Mouse (Mus musculus) intestine, embryonic 15.5 days (tissue): ENCODE data around the gene Vac14. TPM values are rescaled to one million over a fixed set of nuclear protein-coding genes. Genes with fewer than 3 reads are reported as not detected.

Source experiments
- ATAC-seq: fragments of 200-750 bp; cut with Nextera tagmentation; 2 replicates; pipeline ENCODE4 v1.8.0; 2017; ENCODE audit warnings: moderate TSS enrichment, moderate library complexity
- H3K27ac ChIP-seq: fragments of 300-500 bp; sonication (generic); 2 replicates; pipeline ENCODE4 v1.5.1; 2015; ENCODE audit warnings: mild to moderate bottlenecking, inconsistent platforms
- H3K27me3 ChIP-seq: fragments of 300-500 bp; sonication (generic); replicated peaks from 2 replicates; pipeline ENCODE4 v1.6.1; 2015; ENCODE audit warnings: inconsistent platforms
- H3K36me3 ChIP-seq: fragments of 300-500 bp; sonication (generic); 2 replicates; pipeline ENCODE4 v1.6.1; 2015; ENCODE audit warnings: inconsistent platforms
- H3K4me1 ChIP-seq: fragments of 300-500 bp; sonication (generic); replicated peaks from 2 replicates; pipeline ENCODE4 v1.6.1; 2015; ENCODE audit warnings: inconsistent platforms
- H3K4me2 ChIP-seq: fragments of 300-500 bp; sonication (generic); replicated peaks from 2 replicates; pipeline ENCODE4 v1.6.1; 2015; ENCODE audit warnings: mild to moderate bottlenecking, inconsistent platforms
- H3K4me3 ChIP-seq: fragments of 300-500 bp; sonication (generic); replicated peaks from 2 replicates; pipeline ENCODE4 v1.5.1; 2015; ENCODE audit warnings: inconsistent platforms
- H3K9ac ChIP-seq: fragments of 300-500 bp; sonication (generic); 2 replicates; pipeline ENCODE4 v1.6.1; 2015; ENCODE audit warnings: inconsistent platforms
- H3K9me3 ChIP-seq: fragments of 300-500 bp; sonication (generic); 2 replicates; pipeline ENCODE4 v1.6.1; 2016; ENCODE audit warnings: inconsistent platforms
- WGBS: fragments of 180-500 bp; shearing (Covaris S2); methylation state at CpG from one replicate; pipeline ENCODE4 v1.1.7; 2015; 5-methylcytosine and 5-hydroxymethylcytosine counted together
- polyA plus RNA-seq: library from polyadenylated mRNA; unstranded; fragments of >200 nt; fragmentation: Nextera tagmentation; extraction: Ambion mirVana; gene quantifications from 2 replicates; pipeline ENCODE4 v1.2.1, GENCODE M21; 2015

Gene Vac14
- polyA plus RNA-seq, 1 experiment from 2014 or later = 23.1 TPM

DNA sequence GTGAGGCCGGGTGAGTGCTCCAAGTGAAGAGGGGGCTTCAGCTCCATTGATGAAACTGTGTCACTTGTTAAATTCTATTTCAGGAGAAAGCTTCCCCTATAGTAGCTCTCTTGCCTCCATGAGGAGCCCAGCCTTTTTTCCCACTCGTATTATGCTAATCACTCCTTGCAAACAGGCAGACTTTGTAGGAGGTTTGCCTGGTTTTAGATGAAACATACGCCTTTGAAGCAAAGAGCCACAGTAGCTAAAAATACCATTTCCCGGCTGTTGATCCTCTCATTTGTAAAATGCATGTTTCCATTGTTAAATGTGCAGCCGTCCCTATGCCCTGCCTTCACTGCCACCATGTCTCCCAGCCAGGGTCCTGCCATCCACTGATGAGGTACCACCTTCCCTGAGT lies 79.2 kb downstream of the Vac14 start:
- Histone ChIP-seq H3K9me3 (no peaks in the 10 kb centered on the region), H3K9ac (no peak overlapping the region), H3K27ac (no peak overlapping the region), H3K4me1 (peaks cover 8% of the 10 kb centered on the region; the same call in 1 of the 2 replicates), H3K27me3 (no peaks in the 10 kb centered on the region), H3K4me2 (no peak overlapping the region), H3K36me3 (no peaks in the 10 kb centered on the region), H3K4me3 (no peak overlapping the region)
- ATAC-seq = no peak
- 83% methylated on average over 5 of the region's 5 CpGs for WGBS

DNA sequence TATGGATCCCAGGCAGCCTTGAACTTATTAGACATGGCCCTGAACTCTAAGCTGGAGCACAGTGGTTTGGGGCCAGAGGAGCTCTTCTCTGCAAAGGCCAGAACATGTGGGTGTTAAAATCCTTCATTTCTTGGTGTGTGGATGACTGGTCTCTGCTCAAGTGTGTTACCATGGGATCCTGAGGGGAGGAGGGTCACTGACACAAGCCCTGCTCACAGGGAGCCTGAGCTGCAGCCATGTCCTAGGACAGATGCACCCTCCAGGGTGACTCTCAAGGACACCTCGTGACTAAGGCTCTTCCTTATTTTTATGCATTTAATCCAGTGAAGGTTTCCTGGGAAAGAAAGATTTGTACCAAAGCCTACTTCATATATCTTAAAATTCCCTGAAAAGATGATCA lies 79.7 kb downstream of the Vac14 start:
- 59% methylated on average over 1 of the region's 1 CpGs for WGBS
- no peak for ATAC-seq

DNA sequence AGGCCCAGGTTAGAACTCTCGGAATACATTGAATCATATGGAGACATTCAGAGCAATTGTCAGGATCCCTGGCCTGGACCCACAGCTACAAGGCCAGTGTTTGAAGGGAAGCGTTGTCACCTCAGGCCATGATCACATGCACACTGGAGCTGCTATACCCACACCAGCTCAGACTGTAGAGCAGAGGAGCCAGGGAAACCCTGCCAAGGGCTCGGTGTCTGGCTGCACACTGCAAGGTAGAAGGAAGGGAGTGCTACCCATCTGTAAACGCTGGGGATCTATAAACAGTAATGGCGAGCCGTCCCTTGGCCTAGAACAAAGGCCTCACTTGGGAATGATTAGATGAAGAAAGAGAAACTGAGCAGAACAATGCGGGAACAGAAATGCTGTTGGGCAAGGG lies 81.1 kb downstream of the Vac14 start:
- H3K4me1 ChIP-seq = peaks cover 19% of the 10 kb centered on the region
- no peaks in the 10 kb centered on the region for H3K27me3 ChIP-seq
- H3K27ac ChIP-seq = no peak overlapping the region
- no peaks in the 10 kb centered on the region for H3K9me3 ChIP-seq
- no peak overlapping the region for H3K9ac ChIP-seq
- no peaks in the 10 kb centered on the region for H3K36me3 ChIP-seq
- WGBS = 70% methylated on average over 7 of the region's 7 CpGs
- no peak overlapping the region for H3K4me2 ChIP-seq
- H3K4me3 ChIP-seq = no peak overlapping the region
- ATAC-seq = no peak

More for the DNA sequence above, 79.7 kb downstream of the Vac14 start:
- H3K27ac ChIP-seq = no peak overlapping the region
- no peaks in the 10 kb centered on the region for H3K9me3 ChIP-seq
- H3K36me3 ChIP-seq = no peaks in the 10 kb centered on the region
- H3K27me3 ChIP-seq = no peaks in the 10 kb centered on the region
- no peak overlapping the region for H3K9ac ChIP-seq
- H3K4me1 ChIP-seq = peaks cover 8% of the 10 kb centered on the region; the same call in 1 of the 2 replicates
- no peak overlapping the region for H3K4me2 ChIP-seq
- H3K4me3 ChIP-seq = no peak overlapping the region

DNA sequence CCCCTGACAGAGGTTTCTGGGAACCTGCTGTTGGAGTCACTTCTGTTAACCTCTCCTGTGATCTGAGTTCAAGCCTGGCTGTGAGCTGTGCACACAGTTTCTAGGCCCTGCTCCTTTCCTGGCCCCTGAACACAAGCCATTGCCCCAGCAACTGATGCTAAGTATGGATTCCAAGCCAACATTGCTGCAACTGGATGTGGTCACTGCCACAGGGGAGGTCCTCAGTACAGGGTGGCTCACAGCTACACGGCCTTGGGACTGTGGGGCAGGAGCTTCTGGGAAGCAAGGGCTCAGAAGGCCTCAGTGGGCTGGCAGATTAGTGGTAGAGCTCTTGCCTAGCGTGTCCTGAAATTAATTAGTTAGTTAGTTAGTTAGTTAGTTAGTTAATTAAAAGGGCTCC lies 82.2 kb downstream of the Vac14 start:
- ATAC-seq = no peak
- no peaks in the 10 kb centered on the region for H3K9me3 ChIP-seq
- no peaks in the 10 kb centered on the region for H3K27me3 ChIP-seq
- peaks cover 19% of the 10 kb centered on the region for H3K4me1 ChIP-seq
- no peaks in the 10 kb centered on the region for H3K36me3 ChIP-seq
- no peak overlapping the region for H3K27ac ChIP-seq
- H3K9ac ChIP-seq = no peak overlapping the region
- 90% methylated on average over 2 of the region's 2 CpGs for WGBS
- H3K4me2 ChIP-seq = no peak overlapping the region
- no peak overlapping the region for H3K4me3 ChIP-seq

DNA sequence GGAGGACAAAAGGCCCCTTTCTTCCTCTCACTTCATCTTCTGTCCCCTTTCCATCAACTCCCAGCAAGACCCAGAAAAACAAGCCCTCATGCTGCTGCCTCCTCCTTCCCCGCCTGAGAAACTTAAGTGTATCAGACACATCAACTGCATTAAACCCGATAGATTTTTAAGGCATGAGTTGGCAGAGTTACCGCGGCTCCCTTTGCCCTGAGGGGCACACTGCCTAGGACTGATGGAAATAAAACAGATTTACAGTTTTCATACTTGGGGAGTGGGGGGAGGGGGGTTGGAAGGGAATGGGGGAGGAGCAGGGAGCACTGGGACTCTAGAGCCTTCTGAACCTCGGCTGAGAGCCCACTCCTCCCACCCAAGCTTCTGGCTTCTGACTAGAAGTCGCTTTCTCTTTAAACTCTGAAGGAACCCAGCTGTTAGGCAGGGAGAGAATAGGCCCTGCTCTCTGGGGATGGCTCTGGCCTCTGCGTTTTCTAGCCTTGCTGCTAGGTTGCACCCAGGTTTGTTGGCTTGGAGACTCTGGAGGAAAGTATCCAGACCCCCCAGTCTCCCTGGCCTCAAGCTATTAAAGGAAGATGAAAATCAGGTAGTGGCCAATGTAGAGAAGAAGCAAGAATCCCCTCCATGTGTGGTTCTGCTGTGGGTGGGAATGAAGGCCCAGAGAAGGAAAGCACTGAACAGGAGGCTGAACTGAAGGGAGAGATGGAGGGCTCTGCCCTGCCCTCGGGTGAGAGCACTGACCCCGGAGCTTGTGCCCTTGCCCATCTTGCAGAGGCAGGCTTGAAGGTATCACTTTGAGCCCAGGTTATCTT lies 84.5 kb downstream of the Vac14 start:
- Histone ChIP-seq H3K36me3 (no peaks in the 10 kb centered on the region), H3K9ac (no peak overlapping the region), H3K27me3 (no peaks in the 10 kb centered on the region), H3K4me3 (no peak overlapping the region), H3K4me2 (no peak overlapping the region), H3K27ac (peak overlapping the region; percentile 74), H3K9me3 (no peaks in the 10 kb centered on the region), H3K4me1 (peaks cover 19% of the 10 kb centered on the region)
- WGBS = 45% methylated on average over 9 of the region's 9 CpGs
- ATAC-seq = peak; percentile 84

DNA sequence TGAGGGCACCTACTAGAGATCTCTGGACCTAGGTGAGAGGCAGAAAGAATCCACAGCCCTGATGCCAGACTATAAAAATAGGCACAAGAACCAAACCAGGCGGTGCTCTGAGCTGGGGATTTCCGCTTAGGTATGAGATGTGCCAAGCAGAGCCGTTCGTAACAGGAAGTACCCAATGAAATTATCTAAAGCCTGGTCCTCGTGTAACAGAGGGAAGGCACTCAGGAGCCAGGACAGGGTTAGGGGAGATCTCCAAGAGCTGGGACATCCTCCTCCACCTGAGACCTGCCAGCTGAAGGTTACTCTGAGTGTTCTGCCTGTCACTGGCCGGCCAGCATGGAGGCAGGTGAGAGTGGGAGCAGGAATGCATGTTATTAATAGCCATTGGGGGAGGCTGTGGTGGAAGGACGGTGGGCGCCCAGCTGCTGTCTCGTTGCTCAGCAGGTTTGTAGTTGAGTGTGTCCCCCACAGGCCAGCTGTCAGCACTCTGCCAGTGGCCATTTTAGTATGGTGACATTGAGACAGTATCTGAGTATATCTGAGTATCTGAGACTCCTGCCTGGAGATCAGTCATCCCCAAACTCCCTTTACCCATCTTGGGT lies 85.2 kb downstream of the Vac14 start:
- ATAC-seq = no peak
- no peaks in the 10 kb centered on the region for H3K36me3 ChIP-seq
- peak overlapping the region; percentile 74 for H3K27ac ChIP-seq
- H3K9ac ChIP-seq = no peak overlapping the region
- no peak overlapping the region for H3K4me2 ChIP-seq
- 62% methylated on average over 9 of the region's 9 CpGs for WGBS
- H3K27me3 ChIP-seq = no peaks in the 10 kb centered on the region
- H3K4me3 ChIP-seq = no peak overlapping the region
- peaks cover 19% of the 10 kb centered on the region for H3K4me1 ChIP-seq
- H3K9me3 ChIP-seq = no peaks in the 10 kb centered on the region

DNA sequence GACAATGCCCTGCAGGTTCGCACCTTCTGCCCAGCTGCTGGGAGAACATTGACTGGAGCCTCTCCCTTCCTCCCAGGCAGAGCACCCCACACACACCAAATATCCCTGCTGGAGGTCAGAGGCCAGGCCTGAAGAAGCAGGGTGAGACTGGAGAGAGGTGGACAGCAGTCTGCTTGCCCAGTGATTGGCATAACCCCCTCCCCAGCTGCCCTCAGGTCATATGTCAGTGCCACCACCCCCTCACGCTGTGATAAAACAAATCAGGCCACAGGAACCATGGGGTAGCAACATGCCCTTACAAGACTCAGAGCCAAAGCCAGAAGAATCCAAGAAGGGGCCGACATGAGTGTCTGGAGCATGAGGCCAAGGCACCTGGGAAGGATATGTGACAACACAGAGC lies 85.7 kb downstream of the Vac14 start:
- H3K36me3 ChIP-seq = no peaks in the 10 kb centered on the region
- 91% methylated on average over 3 of the region's 3 CpGs for WGBS
- H3K27ac ChIP-seq = no peak overlapping the region
- ATAC-seq = no peak
- no peaks in the 10 kb centered on the region for H3K27me3 ChIP-seq
- H3K4me2 ChIP-seq = no peak overlapping the region
- no peak overlapping the region for H3K9ac ChIP-seq
- H3K4me1 ChIP-seq = peaks cover 19% of the 10 kb centered on the region
- no peaks in the 10 kb centered on the region for H3K9me3 ChIP-seq
- H3K4me3 ChIP-seq = no peak overlapping the region

DNA sequence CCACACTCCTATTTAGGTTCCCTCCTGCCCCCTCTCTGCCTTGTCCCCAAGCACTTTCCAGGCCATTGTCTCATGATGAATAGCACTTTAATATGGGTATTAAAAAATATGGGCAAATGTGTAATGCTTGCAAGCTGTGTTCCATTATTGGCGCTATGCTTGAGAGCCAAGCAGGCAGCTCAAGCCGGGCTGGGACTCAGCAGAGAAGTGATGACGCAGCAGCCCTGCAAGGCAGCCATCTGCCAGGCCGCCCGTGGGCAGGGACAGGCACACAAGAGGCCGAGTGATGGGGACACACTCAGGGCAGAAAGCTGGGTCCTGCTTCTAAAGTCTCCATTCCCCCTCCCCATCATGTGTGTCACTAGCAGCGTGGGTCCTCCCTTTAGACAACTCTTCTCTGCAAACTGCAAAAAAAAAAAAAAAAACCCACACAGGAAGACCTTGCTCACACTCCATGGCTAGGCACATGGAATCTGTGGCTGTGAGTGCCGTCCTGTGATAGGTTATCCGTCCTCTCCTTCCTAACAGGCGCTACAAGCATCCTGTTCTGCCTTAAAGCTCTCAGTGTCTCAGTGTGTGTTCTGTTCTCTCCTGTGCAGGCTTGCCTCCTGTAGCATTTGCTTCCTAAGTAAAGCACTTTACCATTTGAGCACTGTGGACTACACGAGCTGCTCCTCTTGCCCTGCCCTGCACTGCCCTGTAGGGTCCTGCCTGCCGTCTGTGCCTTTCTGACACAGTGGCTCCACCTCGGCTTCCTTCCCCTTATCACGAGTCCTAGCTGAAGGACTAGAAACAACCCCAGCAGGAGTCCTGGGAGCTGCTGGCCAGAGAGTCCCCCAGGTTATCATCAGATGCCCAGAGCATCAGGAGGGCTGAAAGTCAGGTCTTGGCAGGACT lies 87.3 kb downstream of the Vac14 start:
- H3K27me3 ChIP-seq = no peaks in the 10 kb centered on the region
- WGBS = 68% methylated on average over 14 of the region's 14 CpGs
- H3K4me1 ChIP-seq = peaks cover 24% of the 10 kb centered on the region
- H3K36me3 ChIP-seq = 0 out of 2 replicates have a peak, but pooled peaks cover 2% of the 10 kb centered on the region
- H3K4me3 ChIP-seq = no peak overlapping the region
- no peaks in the 10 kb centered on the region for H3K9me3 ChIP-seq
- H3K4me2 ChIP-seq = no peak overlapping the region
- no peak overlapping the region for H3K9ac ChIP-seq
- H3K27ac ChIP-seq = no peak overlapping the region
- ATAC-seq = no peak

DNA sequence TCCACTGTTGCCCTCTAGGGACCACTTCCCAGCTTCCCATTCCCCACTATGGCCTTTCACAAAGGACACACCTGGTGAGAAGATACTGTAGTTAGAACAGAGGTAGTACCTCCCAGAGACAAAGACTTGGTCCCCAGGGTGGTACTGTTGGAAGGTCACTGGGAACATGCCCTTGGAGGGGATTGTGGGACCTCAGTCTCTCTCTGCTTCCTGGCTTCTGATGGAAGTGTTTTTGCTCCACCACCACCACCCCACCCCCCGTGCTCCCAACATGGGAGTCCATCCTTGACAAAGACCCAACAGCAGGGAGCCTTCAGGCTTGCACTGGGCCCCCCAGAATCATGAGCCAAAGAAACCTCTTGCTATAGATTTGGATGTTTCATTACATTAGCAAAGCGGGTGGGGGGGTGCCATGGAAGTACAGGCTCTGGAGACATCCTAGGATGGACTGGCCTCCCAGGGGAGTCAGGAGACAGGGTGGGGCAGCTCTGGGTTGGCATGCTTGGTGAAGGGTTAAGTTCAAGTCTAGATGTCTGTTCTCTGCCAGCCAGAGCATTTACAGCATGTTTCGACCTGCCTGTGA lies 88.0 kb downstream of the Vac14 start:
- H3K27me3 ChIP-seq = no peaks in the 10 kb centered on the region

DNA sequence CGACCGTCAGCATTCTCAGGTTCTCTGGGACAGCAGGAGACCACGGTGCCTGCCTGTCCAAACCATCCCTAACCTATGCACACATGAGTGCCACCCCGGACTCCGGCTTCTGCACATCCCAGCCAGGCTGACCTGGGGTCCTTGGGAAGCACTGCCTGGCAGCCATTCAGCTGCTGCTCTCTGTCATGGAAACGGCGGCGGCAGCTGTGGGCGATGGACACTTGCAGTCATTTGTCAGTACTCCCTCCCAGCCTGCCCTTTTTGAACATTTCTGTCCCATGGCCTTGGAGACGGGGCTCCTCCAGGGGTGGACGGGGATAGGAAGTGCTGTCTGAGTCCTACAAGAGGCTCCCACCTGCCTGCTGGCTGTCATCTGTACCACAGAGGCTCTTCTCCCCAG lies 90.0 kb downstream of the Vac14 start:
- Histone ChIP-seq H3K36me3 (peaks cover 5% of the 10 kb centered on the region; the same call in 1 of the 2 replicates), H3K27ac (no peak overlapping the region), H3K9ac (no peak overlapping the region), H3K4me3 (no peak overlapping the region), H3K4me2 (no peak overlapping the region), H3K9me3 (no peaks in the 10 kb centered on the region), H3K4me1 (peaks cover 15% of the 10 kb centered on the region), H3K27me3 (no peaks in the 10 kb centered on the region)
- WGBS = 81% methylated on average over 11 of the region's 11 CpGs
- ATAC-seq = no peak

More for the DNA sequence above, 88.0 kb downstream of the Vac14 start:
- Histone ChIP-seq H3K4me1 (peaks cover 26% of the 10 kb centered on the region), H3K9me3 (no peaks in the 10 kb centered on the region), H3K27ac (no peak overlapping the region), H3K4me3 (no peak overlapping the region), H3K4me2 (no peak overlapping the region), H3K9ac (no peak overlapping the region), H3K36me3 (peaks cover 2% of the 10 kb centered on the region; the same call in 1 of the 2 replicates)
- 85% methylated on average over 3 of the region's 3 CpGs for WGBS
- no peak for ATAC-seq

DNA sequence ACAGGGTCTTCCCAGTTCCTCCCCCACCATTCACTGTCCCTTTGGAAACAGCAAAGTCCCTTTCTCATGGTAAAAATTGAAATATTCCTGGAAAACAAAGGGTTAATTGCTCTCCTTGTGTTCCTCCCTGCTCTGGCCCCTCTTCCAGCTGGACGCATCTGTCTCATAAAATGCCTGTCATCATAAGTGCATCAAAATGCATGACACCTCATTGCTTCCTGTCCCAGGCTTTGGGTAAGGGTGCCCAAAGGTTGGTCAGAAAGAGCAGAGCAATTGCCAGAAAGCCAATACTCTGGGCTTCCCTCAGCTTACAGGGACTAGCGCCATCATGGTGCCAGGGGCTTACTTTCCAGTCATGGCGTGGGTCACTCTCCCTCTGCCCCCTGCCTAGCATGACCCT lies 92.2 kb downstream of the Vac14 start:
- peak overlapping the region; percentile 62; the same call in 1 of the 2 replicates for H3K27ac ChIP-seq
- H3K9me3 ChIP-seq = no peaks in the 10 kb centered on the region
- H3K4me3 ChIP-seq = no peak overlapping the region
- no peak overlapping the region for H3K9ac ChIP-seq
- H3K4me1 ChIP-seq = peaks cover 14% of the 10 kb centered on the region
- no peak overlapping the region for H3K4me2 ChIP-seq
- H3K36me3 ChIP-seq = peaks cover 5% of the 10 kb centered on the region; the same call in 1 of the 2 replicates
- 56% methylated on average over 3 of the region's 3 CpGs for WGBS
- H3K27me3 ChIP-seq = no peaks in the 10 kb centered on the region
- no peak for ATAC-seq
